Mouse (Mus musculus): ENCODE measurements around the gene Ankrd10. TPM values are rescaled to one million over a fixed set of nuclear protein-coding genes. Genes with fewer than 3 reads are reported as not detected.

Gene Ankrd10
- total and polyA plus RNA-seq, 2 experiments from 2014 or later, result 79.6 to 141 TPM

- no peak for DNase-seq
- Histone ChIP-seq H3K9me3 (ENCODE audit: low read length) (no peaks in the 10 kb centered on the region), H3K4me1 (ENCODE audit: insufficient read depth) (peaks cover 5% of the 10 kb centered on the region; the same call in 1 of the 2 replicates), H3K36me3 (ENCODE audit: insufficient read depth) (peaks cover 30% of the 10 kb centered on the region), H3K4me2 (ENCODE audit: low read depth) (no peak overlapping the region), H3K9ac (no peak overlapping the region), H3K27me3 (ENCODE audit: insufficient read depth, low read length) (no peaks in the 10 kb centered on the region), H3K27ac (ENCODE audit: low read depth, low read length) (no peak overlapping the region), H3K4me3 (ENCODE audit: low read depth, low read length) (no peak overlapping the region)
- no peak for TF ChIP-seq CTCF (IDR thresholded peaks at IDR 0.05; ENCODE audit: low read depth)
- 17% methylated on average over 2 of the region's 2 CpGs for WGBS
- ATAC-seq, result no peak
These were observed 3.2 kb downstream of the Ankrd10 start for GRCm38 (mm10) chr8:11632406-11632805.

- Histone ChIP-seq H3K4me1 (ENCODE audit: insufficient read depth) (peaks cover 5% of the 10 kb centered on the region; the same call in 1 of the 2 replicates), H3K27ac (ENCODE audit: low read depth, low read length) (no peak overlapping the region), H3K4me3 (ENCODE audit: low read depth, low read length) (no peak overlapping the region), H3K9me3 (ENCODE audit: low read length) (no peaks in the 10 kb centered on the region), H3K27me3 (ENCODE audit: insufficient read depth, low read length) (no peaks in the 10 kb centered on the region), H3K4me2 (ENCODE audit: low read depth) (no peak overlapping the region), H3K9ac (no peak overlapping the region), H3K36me3 (ENCODE audit: insufficient read depth) (peaks cover 40% of the 10 kb centered on the region)
- DNase-seq (no peak), ATAC-seq (no peak)
- 83% methylated on average over 5 of the region's 5 CpGs for WGBS
- TF ChIP-seq CTCF (IDR thresholded peaks at IDR 0.05; ENCODE audit: low read depth), result no peak
These were observed 6.4 kb downstream of the Ankrd10 start for GRCm38 (mm10) chr8:11629206-11629605.

GRCm38 (mm10) chr8:11628506-11629132 is 6.9 kb downstream of the Ankrd10 start:
- H3K9me3 ChIP-seq (ENCODE audit: low read length), result no peaks in the 10 kb centered on the region

GRCm38 (mm10) chr8:11627717-11628116 is 7.8 kb downstream of the Ankrd10 start:
- Histone ChIP-seq H3K27ac (ENCODE audit: low read depth, low read length) (no peak overlapping the region), H3K4me3 (ENCODE audit: low read depth, low read length) (no peak overlapping the region), H3K9me3 (ENCODE audit: low read length) (no peaks in the 10 kb centered on the region), H3K4me2 (ENCODE audit: low read depth) (no peak overlapping the region), H3K27me3 (ENCODE audit: insufficient read depth, low read length) (no peaks in the 10 kb centered on the region), H3K4me1 (ENCODE audit: insufficient read depth) (no peaks in the 10 kb centered on the region), H3K36me3 (ENCODE audit: insufficient read depth) (peaks cover 40% of the 10 kb centered on the region), H3K9ac (no peak overlapping the region)
- TF ChIP-seq CTCF (IDR thresholded peaks at IDR 0.05; ENCODE audit: low read depth), result no peak
- WGBS, result 79% methylated on average over 9 of the region's 9 CpGs
- DNase-seq (no peak), ATAC-seq (no peak)

More at GRCm38 (mm10) chr8:11628506-11629132, 6.9 kb downstream of the Ankrd10 start:
- Histone ChIP-seq H3K27me3 (ENCODE audit: insufficient read depth, low read length) (no peaks in the 10 kb centered on the region), H3K9ac (no peak overlapping the region), H3K27ac (ENCODE audit: low read depth, low read length) (no peak overlapping the region), H3K4me3 (ENCODE audit: low read depth, low read length) (no peak overlapping the region), H3K4me2 (ENCODE audit: low read depth) (no peak overlapping the region), H3K4me1 (ENCODE audit: insufficient read depth) (peaks cover 2% of the 10 kb centered on the region; the same call in 1 of the 2 replicates), H3K36me3 (ENCODE audit: insufficient read depth) (peaks cover 40% of the 10 kb centered on the region)
- ATAC-seq (no peak), DNase-seq (no peak)
- 75% methylated on average over 7 of the region's 7 CpGs for WGBS
- no peak for TF ChIP-seq CTCF (IDR thresholded peaks at IDR 0.05; ENCODE audit: low read depth)

- H3K27ac ChIP-seq (ENCODE audit: low read depth, low read length), result no peak overlapping the region
- no peak overlapping the region for H3K4me2 ChIP-seq (ENCODE audit: low read depth)
- no peaks in the 10 kb centered on the region for H3K27me3 ChIP-seq (ENCODE audit: insufficient read depth, low read length)
- H3K36me3 ChIP-seq (ENCODE audit: insufficient read depth), result peaks cover 36% of the 10 kb centered on the region
- H3K4me3 ChIP-seq (ENCODE audit: low read depth, low read length), result no peak overlapping the region
- DNase-seq, result no peak
- ATAC-seq, result no peak
- TF ChIP-seq CTCF (IDR thresholded peaks at IDR 0.05; ENCODE audit: low read depth), result no peak
- no peak overlapping the region for H3K9ac ChIP-seq
- H3K9me3 ChIP-seq (ENCODE audit: low read length), result no peaks in the 10 kb centered on the region
- 89% methylated on average over 4 of the region's 4 CpGs for WGBS
- no peaks in the 10 kb centered on the region for H3K4me1 ChIP-seq (ENCODE audit: insufficient read depth)
These were observed 10.5 kb downstream of the Ankrd10 start for GRCm38 (mm10) chr8:11625084-11625483.

- DNase-seq, result no peak
- no peak for TF ChIP-seq CTCF (IDR thresholded peaks at IDR 0.05; ENCODE audit: low read depth)
- WGBS, result 86% methylated on average over 3 of the region's 3 CpGs
- ATAC-seq, result no peak
- no peak overlapping the region for H3K4me3 ChIP-seq (ENCODE audit: low read depth, low read length)
- no peaks in the 10 kb centered on the region for H3K4me1 ChIP-seq (ENCODE audit: insufficient read depth)
- no peak overlapping the region for H3K9ac ChIP-seq
- no peak overlapping the region; the same call in 1 of the 2 replicates for H3K27ac ChIP-seq (ENCODE audit: low read depth, low read length)
- H3K4me2 ChIP-seq (ENCODE audit: low read depth), result no peak overlapping the region
- no peaks in the 10 kb centered on the region for H3K27me3 ChIP-seq (ENCODE audit: insufficient read depth, low read length)
- peaks cover 54% of the 10 kb centered on the region for H3K36me3 ChIP-seq (ENCODE audit: insufficient read depth)
- no peaks in the 10 kb centered on the region for H3K9me3 ChIP-seq (ENCODE audit: low read length)
These were observed 16.5 kb downstream of the Ankrd10 start for GRCm38 (mm10) chr8:11619091-11619490.

- no peak overlapping the region for H3K4me2 ChIP-seq (ENCODE audit: low read depth)
- no peak overlapping the region for H3K4me3 ChIP-seq (ENCODE audit: low read depth, low read length)
- DNase-seq (no peak), ATAC-seq (peak; percentile 88)
- no peaks in the 10 kb centered on the region for H3K9me3 ChIP-seq (ENCODE audit: low read length)
- no peaks in the 10 kb centered on the region for H3K27me3 ChIP-seq (ENCODE audit: insufficient read depth, low read length)
- no peak for TF ChIP-seq CTCF (IDR thresholded peaks at IDR 0.05; ENCODE audit: low read depth)
- H3K36me3 ChIP-seq (ENCODE audit: insufficient read depth), result peaks cover 61% of the 10 kb centered on the region
- H3K4me1 ChIP-seq (ENCODE audit: insufficient read depth), result no peaks in the 10 kb centered on the region
- H3K27ac ChIP-seq (ENCODE audit: low read depth, low read length), result no peak overlapping the region
- H3K9ac ChIP-seq, result no peak overlapping the region
- WGBS, result 68% methylated on average over 2 of the region's 2 CpGs
These were observed 17.5 kb downstream of the Ankrd10 start for GRCm38 (mm10) chr8:11618063-11618462.
